Mouse (Mus musculus): ENCODE results near the gene Zbtb4.

DNA sequence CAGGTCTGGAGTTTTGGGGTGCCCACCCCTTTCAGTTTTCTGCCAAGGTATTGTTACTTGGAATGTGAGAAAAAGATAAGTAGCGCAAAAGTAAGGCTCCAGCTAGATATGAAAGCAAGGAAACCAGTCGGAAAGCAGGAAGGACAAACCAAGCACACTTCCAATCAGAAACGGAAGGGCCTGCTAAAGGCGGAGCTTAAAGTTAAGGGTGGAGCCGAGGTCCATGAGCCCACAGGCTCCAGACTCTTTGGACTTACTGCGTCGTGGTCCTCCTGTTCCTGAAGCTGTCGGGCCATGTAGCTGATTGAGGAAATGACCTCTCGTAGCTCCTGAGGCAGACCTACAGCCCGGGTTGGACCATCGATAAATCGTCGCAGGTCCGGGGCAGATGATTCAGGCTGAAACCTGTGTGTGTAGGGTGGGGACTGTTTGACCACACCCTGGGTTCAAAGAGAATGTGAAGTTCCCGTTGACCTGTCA, 19.1 kb downstream of the Zbtb4 start:
- TF ChIP-seq CTCF (IDR thresholded peaks at IDR 0.05; ENCODE audit: control insufficient read depth, insufficient read depth, insufficient read length) (no peak), USF1 (IDR thresholded peaks at IDR 0.05; ENCODE audit: low read depth) (no peak), MAX (IDR thresholded peaks at IDR 0.05) (no peak), CEBPB (IDR thresholded peaks at IDR 0.05; ENCODE audit: low read depth) (no peak)
